Mouse (Mus musculus) E14TG2a.4 (cell line): ENCODE measurements at regions not wholly inside any gene's neighbourhood (a gene's known extent, or its start where the extent isn't known, plus 50 kb on each side); places are given as distances from the start of the nearest gene placed in this dataset.

Experiments
- H3K27me3 ChIP-seq: 2 replicates; pipeline ENCODE4 v1.6.1; 2014; ENCODE audit warnings: low read length, control low read depth; ENCODE audit not compliant: insufficient read depth
- H3K36me3 ChIP-seq: 2 replicates; pipeline ENCODE4 v1.6.1; 2014; ENCODE audit warnings: low read length, control low read depth; ENCODE audit not compliant: insufficient read depth
- H3K4me1 ChIP-seq: replicated peaks from 2 replicates; pipeline ENCODE4 v1.6.1; 2014; ENCODE audit warnings: low read depth, low read length, control low read depth
- H3K4me3 ChIP-seq: replicated peaks from 2 replicates; pipeline ENCODE4 v1.5.1; 2014; ENCODE audit warnings: mild to moderate bottlenecking, low read length
- H3K9me3 ChIP-seq: 2 replicates; pipeline ENCODE4 v1.6.1; 2014; ENCODE audit warnings: low read length, control low read depth
- CTCF ChIP-seq: conservative IDR thresholded peaks from 2 replicates; pipeline ENCODE4 v1.5.1; 2014; ENCODE audit warnings: low read length
- NANOG ChIP-seq: IDR thresholded peaks from 2 replicates; pipeline ENCODE4 v1.6.1; 2014; ENCODE audit warnings: borderline replicate concordance, low read length, mixed read lengths
- POU5F1 ChIP-seq: IDR thresholded peaks from 2 replicates; pipeline ENCODE4 v1.6.1; 2014; ENCODE audit warnings: low read length, borderline replicate concordance

GRCm38 (mm10) chr17:88142003-88142402, 76.9 kb upstream of the Fbxo11 start:
- H3K9me3 ChIP-seq = no peaks in the 10 kb centered on the region
- H3K36me3 ChIP-seq = no peaks in the 10 kb centered on the region
- TF ChIP-seq CTCF (no peak), NANOG (no peak), POU5F1 (no peak)
- peak overlapping the region; percentile 39 for H3K4me3 ChIP-seq
- peaks cover 17% of the 10 kb centered on the region for H3K4me1 ChIP-seq
- peaks cover 14% of the 10 kb centered on the region for H3K27me3 ChIP-seq

- Histone ChIP-seq H3K9me3 (no peaks in the 10 kb centered on the region), H3K4me3 (no peak overlapping the region)
Observed at GRCm38 (mm10) chr17:88142809-88143208, 77.7 kb upstream of the Fbxo11 start.

GRCm38 (mm10) chr17:88143378-88143943, 78.4 kb upstream of the Fbxo11 start:
- H3K27me3 ChIP-seq = peaks cover 10% of the 10 kb centered on the region

More at GRCm38 (mm10) chr17:88142809-88143208, 77.7 kb upstream of the Fbxo11 start:
- Histone ChIP-seq H3K4me1 (peaks cover 17% of the 10 kb centered on the region), H3K36me3 (no peaks in the 10 kb centered on the region), H3K27me3 (peaks cover 10% of the 10 kb centered on the region)
- TF ChIP-seq NANOG = no peak
- TF ChIP-seq CTCF = no peak
- no peak for TF ChIP-seq POU5F1

GRCm38 (mm10) chr17:88158550-88158949, 93.5 kb upstream of the Fbxo11 start:
- Histone ChIP-seq H3K4me3 (peak overlapping the region; percentile 81), H3K36me3 (peaks cover 12% of the 10 kb centered on the region; the same call in 1 of the 2 replicates), H3K9me3 (no peaks in the 10 kb centered on the region), H3K27me3 (no peaks in the 10 kb centered on the region), H3K4me1 (peaks cover 67% of the 10 kb centered on the region)
- no peak for TF ChIP-seq CTCF
- no peak for TF ChIP-seq POU5F1
- TF ChIP-seq NANOG = no peak

More at GRCm38 (mm10) chr17:88143378-88143943, 78.4 kb upstream of the Fbxo11 start:
- TF ChIP-seq NANOG = no peak
- no peak for TF ChIP-seq POU5F1
- no peak for TF ChIP-seq CTCF
- Histone ChIP-seq H3K9me3 (no peaks in the 10 kb centered on the region), H3K36me3 (no peaks in the 10 kb centered on the region), H3K4me3 (no peak overlapping the region), H3K4me1 (peaks cover 17% of the 10 kb centered on the region)

- Histone ChIP-seq H3K4me3 (peak overlapping the region; percentile 81), H3K9me3 (no peaks in the 10 kb centered on the region), H3K27me3 (no peaks in the 10 kb centered on the region), H3K4me1 (peaks cover 70% of the 10 kb centered on the region), H3K36me3 (peaks cover 12% of the 10 kb centered on the region; the same call in 1 of the 2 replicates)
- TF ChIP-seq NANOG (no peak), CTCF (no peak), POU5F1 (no peak)
Observed at GRCm38 (mm10) chr17:88159212-88159668, 94.1 kb upstream of the Fbxo11 start.

GRCm38 (mm10) chr17:88159851-88160676, 95.0 kb upstream of the Fbxo11 start:
- Histone ChIP-seq H3K36me3 (peaks cover 12% of the 10 kb centered on the region; the same call in 1 of the 2 replicates), H3K4me3 (peak overlapping the region; percentile 81), H3K27me3 (0 out of 2 replicates have a peak, but pooled peaks cover 3% of the 10 kb centered on the region), H3K4me1 (peaks cover 74% of the 10 kb centered on the region), H3K9me3 (no peaks in the 10 kb centered on the region)
- TF ChIP-seq CTCF (no peak), POU5F1 (no peak), NANOG (no peak)

- peaks cover 80% of the 10 kb centered on the region for H3K4me1 ChIP-seq
- H3K4me3 ChIP-seq = peak overlapping the region; percentile 81
- TF ChIP-seq POU5F1 (no peak), NANOG (no peak), CTCF (no peak)
- H3K9me3 ChIP-seq = no peaks in the 10 kb centered on the region
- H3K36me3 ChIP-seq = peaks cover 12% of the 10 kb centered on the region; the same call in 1 of the 2 replicates
- H3K27me3 ChIP-seq = 0 out of 2 replicates have a peak, but pooled peaks cover 6% of the 10 kb centered on the region
Observed at GRCm38 (mm10) chr17:88160677-88161001, 95.5 kb upstream of the Fbxo11 start.

GRCm38 (mm10) chr17:88161766-88162165, 96.7 kb upstream of the Fbxo11 start:
- H3K9me3 ChIP-seq = no peaks in the 10 kb centered on the region
- H3K27me3 ChIP-seq = 0 out of 2 replicates have a peak, but pooled peaks cover 9% of the 10 kb centered on the region
- peaks cover 85% of the 10 kb centered on the region for H3K4me1 ChIP-seq
- peaks cover 12% of the 10 kb centered on the region; the same call in 1 of the 2 replicates for H3K36me3 ChIP-seq
- H3K4me3 ChIP-seq = peak overlapping the region; percentile 81
- no peak for TF ChIP-seq NANOG
- no peak for TF ChIP-seq CTCF
- no peak for TF ChIP-seq POU5F1
